29 mouse cellular contexts compared by ENCODE assay signal in genomic region chr1:36201739-36202138, GRCm38 (mm10). TPM values are rescaled to one million over a fixed set of nuclear protein-coding genes. Genes with fewer than 3 reads are reported as not detected.
DNase-seq lines count a peak whose midpoint lies in the region; ATAC-seq and TF ChIP-seq lines count a peak whose summit lies in the region.
"Had no signal": no experiment of that assay in that cellular context is flagged by ENCODE, and none has a peak within 500 bp of the region (broad histone marks: within the 10 kb centered on the region; RNA-seq: fewer than 3 reads in every experiment).

No protein-coding gene starts in this region.

- TF ChIP-seq EP300 in lung, postnatal 0 days (IDR thresholded peaks at IDR 0.05): no peak

- no peak for TF ChIP-seq CTCF in kidney, postnatal 0 days (IDR thresholded peaks at IDR 0.05; ENCODE audit: low read depth)
- TF ChIP-seq CTCF in lung, postnatal 0 days (IDR thresholded peaks at IDR 0.05): no peak

- H3K4me2 ChIP-seq in kidney, postnatal 0 days (ENCODE audit: low read length): no peak overlapping the region
- no peak overlapping the region for H3K4me2 ChIP-seq in lung, postnatal 0 days (replicated peaks; ENCODE audit: low read depth, low read length)
- H3K4me2 ChIP-seq: embryonic facial prominence, embryonic 13.5 days; forebrain, embryonic 13.5 days; heart, embryonic 13.5 days; hindbrain, embryonic 14.5 days had no signal

- no peaks in the 10 kb centered on the region for H3K4me1 ChIP-seq in kidney, postnatal 0 days (replicated peaks; ENCODE audit: insufficient read depth, low read length)
- H3K4me1 ChIP-seq in lung, postnatal 0 days (ENCODE audit: insufficient read depth, low read depth, low read length): no peaks in the 10 kb centered on the region
- H3K4me1 ChIP-seq: embryonic facial prominence, embryonic 13.5 days; forebrain, embryonic 10.5 days; forebrain, embryonic 13.5 days had no signal

- H3K9me3 ChIP-seq in kidney, postnatal 0 days (replicated peaks; ENCODE audit: low read length): no peaks in the 10 kb centered on the region
- H3K9me3 ChIP-seq in lung, postnatal 0 days (ENCODE audit: low read length): no peaks in the 10 kb centered on the region
- H3K9me3 ChIP-seq: embryonic facial prominence, embryonic 13.5 days; forebrain, embryonic 10.5 days; forebrain, embryonic 13.5 days; G1E; heart, embryonic 13.5 days had no signal

- peak; percentile 59 for ATAC-seq in frontal cortex, adult (ENCODE audit: low TSS enrichment)
- ATAC-seq in kidney, postnatal 0 days (replicated peaks; ENCODE audit: low FRiP score, low read depth): no peak
- peak; percentile 56 for ATAC-seq in lung, postnatal 0 days
- ATAC-seq: forebrain, embryonic 13.5 days; forebrain, embryonic 16.5 days; hindbrain, postnatal 0 days; inflammation-experienced regulatory T-cells, adult 6 months; Patski had no signal

- no peak for DNase-seq in frontal cortex, postnatal 14 days (ENCODE audit: low spot score in 2 of 2)
- peak; percentile 8 for DNase-seq in kidney, postnatal 0 days (ENCODE audit: low spot score)
- DNase-seq in kidney, adult 11 months: no peak
- peak; percentile 32 for DNase-seq in lung, postnatal 0 days (ENCODE audit: low spot score)
- DNase-seq in lung, postnatal 25 days (ENCODE audit: low spot score): no peak
- peak; percentile 17 for DNase-seq in skeletal muscle tissue, adult 2 months (ENCODE audit: low read depth, low spot score)
- DNase-seq: adrenal gland, postnatal 10 days; adrenal gland, postnatal 36 days; B cell, adult 2 months; cerebellum, adult 11 months; cerebellum, adult 2 months; cerebellum, adult 9-11 months; cerebellum, postnatal 25 days; gastrocnemius, postnatal 10 days; heart, adult 18-20 months; heart, postnatal 14 days; heart, postnatal 4 days had no signal

- WGBS in kidney, postnatal 0 days: 84% methylated on average over 12 of the region's 12 CpGs
- WGBS in lung, postnatal 0 days: 78% methylated on average over 12 of the region's 12 CpGs

- H3K4me3 ChIP-seq in kidney, postnatal 0 days (replicated peaks; ENCODE audit: low read depth, low read length): no peak overlapping the region
- H3K4me3 ChIP-seq in lung, postnatal 0 days (ENCODE audit: low read depth, low read length): no peak overlapping the region
- H3K4me3 ChIP-seq: embryonic facial prominence, embryonic 13.5 days; forebrain, embryonic 10.5 days; forebrain, embryonic 13.5 days; heart, embryonic 13.5 days had no signal

- no peaks in the 10 kb centered on the region for H3K27me3 ChIP-seq in kidney, postnatal 0 days (ENCODE audit: insufficient read depth, low read length)
- H3K27me3 ChIP-seq in lung, postnatal 0 days (replicated peaks; ENCODE audit: insufficient read depth, low read length): no peaks in the 10 kb centered on the region
- H3K27me3 ChIP-seq: CH12.LX; embryonic facial prominence, embryonic 13.5 days; forebrain, embryonic 13.5 days; heart, embryonic 13.5 days; Patski had no signal

- no peak overlapping the region for H3K9ac ChIP-seq in kidney, postnatal 0 days (ENCODE audit: low read depth, low read length)
- H3K9ac ChIP-seq in lung, postnatal 0 days (replicated peaks; ENCODE audit: low read depth): no peak overlapping the region
- H3K9ac ChIP-seq: embryonic facial prominence, embryonic 13.5 days; forebrain, embryonic 13.5 days; heart, embryonic 13.5 days; hindbrain, embryonic 14.5 days had no signal

- peaks cover 26% of the 10 kb centered on the region; the same call in 1 of the 2 replicates for H3K36me3 ChIP-seq in kidney, postnatal 0 days (ENCODE audit: insufficient read depth, low read length)
- peaks cover 22% of the 10 kb centered on the region; the same call in 1 of the 2 replicates for H3K36me3 ChIP-seq in lung, postnatal 0 days (ENCODE audit: insufficient read depth, low read length)

- H3K27ac ChIP-seq in kidney, postnatal 0 days: no peak overlapping the region
- H3K27ac ChIP-seq in lung, postnatal 0 days (ENCODE audit: low read length): no peak overlapping the region
- H3K27ac ChIP-seq: embryonic facial prominence, embryonic 13.5 days; forebrain, embryonic 10.5 days; forebrain, embryonic 13.5 days; heart, embryonic 13.5 days; hindbrain, embryonic 14.5 days; hindbrain, postnatal 0 days had no signal

RNA-seq across cellular contexts. Expression of gene Uggt1, which starts 42.8 kb away (rescaled TPM):
- polyA plus RNA-seq in kidney, postnatal 0 days (2015; fragmentation: Nextera tagmentation; extraction: Ambion mirVana): 41.2 and 42.7 TPM in 2 replicates
- polyA plus RNA-seq in lung, postnatal 0 days (2015; fragmentation: Nextera tagmentation; extraction: Ambion mirVana): 29.1 and 33.6 TPM in 2 replicates

Comparison
In these comparisons a context has a peak if more than half of its experiments do, and no peak if none do; other contexts are left out.
1. DNase-seq: peak in kidney, postnatal 0 days (single experiment), lung, postnatal 0 days (single experiment) and skeletal muscle tissue, adult 2 months (single experiment); none in frontal cortex, postnatal 14 days (0 of 2), kidney, adult 11 months (single experiment) and lung, postnatal 25 days (single experiment).